Mouse (Mus musculus): ENCODE results near the gene Adk. TPM values are rescaled to one million over a fixed set of nuclear protein-coding genes. Genes with fewer than 3 reads are reported as not detected.

Adk gene
- total and polyA plus RNA-seq, 3 experiments, result 104 to 253 (median 212) TPM

GRCm38 (mm10) chr14:21427369-21427768, 375.0 kb downstream of the Adk start:
- no peaks in the 10 kb centered on the region for H3K36me3 ChIP-seq (ENCODE audit: control insufficient read depth, insufficient read depth, low read length)
- no peaks in the 10 kb centered on the region for H3K4me1 ChIP-seq (ENCODE audit: control insufficient read depth, insufficient read depth, low read length)
- H3K9ac ChIP-seq (ENCODE audit: low read depth, low read length), result no peak overlapping the region
- no peak for DNase-seq
- H3K79me2 ChIP-seq (replicated peaks; ENCODE audit: control insufficient read depth, insufficient read depth, low read length), result no peaks in the 10 kb centered on the region
- intact Hi-C loops (cut with DNase I), result no loop called here
- WGBS, result 74% methylated on average over 7 of the region's 7 CpGs
- H3K4me3 ChIP-seq, result no peak overlapping the region
- no peak overlapping the region for H3K27ac ChIP-seq
- no peak for TF ChIP-seq CTCF (IDR thresholded peaks at IDR 0.05)
- no peak for TF ChIP-seq POLR2A (IDR thresholded peaks at IDR 0.05; ENCODE audit: insufficient read depth, low read depth, low read length)
- no peak for TF ChIP-seq EP300 (IDR thresholded peaks at IDR 0.05; ENCODE audit: insufficient read depth, low read depth, low read length)
- H3K27me3 ChIP-seq (ENCODE audit: control insufficient read depth, insufficient read depth, low read length), result no peaks in the 10 kb centered on the region

DNA sequence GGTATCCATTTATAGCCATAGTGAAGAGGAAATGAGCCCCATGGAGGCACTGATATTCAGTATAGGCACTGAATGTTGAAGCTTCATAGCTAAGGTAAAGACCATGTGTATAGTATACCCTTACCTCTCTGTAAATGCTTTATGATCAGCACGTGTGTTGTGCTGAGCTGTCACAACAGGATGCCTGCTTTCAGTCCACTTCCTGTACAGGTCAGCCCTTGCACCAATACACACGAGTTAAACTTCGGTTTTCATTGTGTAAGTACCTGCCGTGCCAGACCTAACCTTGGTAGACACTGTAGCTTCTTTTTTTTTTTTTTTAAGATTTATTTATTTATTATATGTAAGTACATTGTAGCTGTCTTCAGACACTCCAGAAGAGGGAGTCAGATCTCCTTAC, 381.0 kb downstream of the Adk start:
- intact Hi-C loops (cut with DNase I), result no loop called here
- no peak for DNase-seq
- Histone ChIP-seq H3K27me3 (ENCODE audit: control insufficient read depth, insufficient read depth, low read length) (no peaks in the 10 kb centered on the region), H3K4me1 (ENCODE audit: control insufficient read depth, insufficient read depth, low read length) (peaks cover 2% of the 10 kb centered on the region), H3K9ac (ENCODE audit: low read depth, low read length) (no peak overlapping the region), H3K27ac (no peak overlapping the region), H3K36me3 (ENCODE audit: control insufficient read depth, insufficient read depth, low read length) (no peaks in the 10 kb centered on the region; the same call in 1 of the 2 replicates), H3K4me3 (no peak overlapping the region), H3K79me2 (replicated peaks; ENCODE audit: control insufficient read depth, insufficient read depth, low read length) (no peaks in the 10 kb centered on the region)
- 59% methylated on average over 4 of the region's 4 CpGs for WGBS
- TF ChIP-seq POLR2A (IDR thresholded peaks at IDR 0.05; ENCODE audit: insufficient read depth, low read depth, low read length) (no peak), CTCF (IDR thresholded peaks at IDR 0.05) (no peak), EP300 (IDR thresholded peaks at IDR 0.05; ENCODE audit: insufficient read depth, low read depth, low read length) (no peak)

DNA sequence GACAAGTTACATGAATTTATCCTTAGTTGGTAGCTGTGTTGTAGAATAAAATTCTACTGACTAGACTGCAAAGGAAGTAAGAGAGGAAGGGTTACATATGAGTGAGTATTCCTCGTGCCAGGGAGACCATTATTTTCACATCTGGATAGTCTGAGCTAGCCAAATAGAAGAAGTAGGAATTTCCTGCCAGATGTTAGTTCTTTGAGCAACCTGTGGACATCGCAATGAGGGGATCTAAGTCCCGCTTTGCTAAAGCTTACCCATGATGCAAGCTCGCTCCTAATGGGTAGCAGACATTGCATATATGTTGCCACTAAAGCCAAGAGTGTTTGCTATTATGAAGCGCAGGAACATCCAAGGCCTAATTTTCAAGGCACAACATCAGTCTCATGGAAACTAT, 381.6 kb downstream of the Adk start:
- Histone ChIP-seq H3K27me3 (ENCODE audit: control insufficient read depth, insufficient read depth, low read length) (no peaks in the 10 kb centered on the region), H3K4me3 (no peak overlapping the region), H3K79me2 (replicated peaks; ENCODE audit: control insufficient read depth, insufficient read depth, low read length) (no peaks in the 10 kb centered on the region), H3K27ac (no peak overlapping the region), H3K36me3 (ENCODE audit: control insufficient read depth, insufficient read depth, low read length) (no peaks in the 10 kb centered on the region; the same call in 1 of the 2 replicates), H3K9ac (ENCODE audit: low read depth, low read length) (no peak overlapping the region), H3K4me1 (ENCODE audit: control insufficient read depth, insufficient read depth, low read length) (peaks cover 2% of the 10 kb centered on the region)
- intact Hi-C loops (cut with DNase I), result no loop called here
- WGBS, result 63% methylated on average over 5 of the region's 5 CpGs
- DNase-seq, result no peak
- no peak for TF ChIP-seq CTCF (IDR thresholded peaks at IDR 0.05)
- TF ChIP-seq POLR2A (IDR thresholded peaks at IDR 0.05; ENCODE audit: insufficient read depth, low read depth, low read length), result no peak
- TF ChIP-seq EP300 (IDR thresholded peaks at IDR 0.05; ENCODE audit: insufficient read depth, low read depth, low read length), result no peak

DNA sequence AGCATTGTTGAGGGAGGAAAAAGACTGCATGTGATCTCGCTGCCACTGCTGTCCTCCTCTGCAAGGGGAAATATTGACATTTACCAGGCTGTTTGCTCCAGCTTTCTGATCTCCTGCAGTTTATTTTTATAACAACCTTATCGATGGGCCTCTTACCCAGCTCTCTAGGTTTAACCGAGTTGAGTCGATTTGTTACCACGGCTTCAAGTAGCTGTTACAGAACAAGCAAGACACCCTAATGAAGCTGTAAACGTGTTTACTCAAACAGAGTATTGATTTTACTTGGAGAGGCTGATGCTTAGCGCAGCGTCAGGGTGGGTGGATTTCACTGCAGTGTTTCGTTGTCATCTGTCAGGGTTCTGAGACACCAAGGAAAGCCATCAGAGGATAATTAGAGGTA, 382.3 kb downstream of the Adk start:
- TF ChIP-seq POLR2A (IDR thresholded peaks at IDR 0.05; ENCODE audit: insufficient read depth, low read depth, low read length), result no peak
- TF ChIP-seq EP300 (IDR thresholded peaks at IDR 0.05; ENCODE audit: insufficient read depth, low read depth, low read length), result no peak
- TF ChIP-seq CTCF (IDR thresholded peaks at IDR 0.05), result no peak
- Histone ChIP-seq H3K27me3 (ENCODE audit: control insufficient read depth, insufficient read depth, low read length) (no peaks in the 10 kb centered on the region), H3K36me3 (ENCODE audit: control insufficient read depth, insufficient read depth, low read length) (no peaks in the 10 kb centered on the region; the same call in 1 of the 2 replicates), H3K27ac (peak overlapping the region; percentile 9; the same call in 1 of the 2 replicates), H3K9ac (ENCODE audit: low read depth, low read length) (no peak overlapping the region), H3K4me1 (ENCODE audit: control insufficient read depth, insufficient read depth, low read length) (peaks cover 2% of the 10 kb centered on the region), H3K79me2 (replicated peaks; ENCODE audit: control insufficient read depth, insufficient read depth, low read length) (no peaks in the 10 kb centered on the region), H3K4me3 (no peak overlapping the region)
- no peak for DNase-seq
- 32% methylated on average over 9 of the region's 9 CpGs for WGBS
- intact Hi-C loops (cut with DNase I), result no loop called here

- intact Hi-C loops (cut with DNase I), result no loop called here
- Histone ChIP-seq H3K4me3 (no peak overlapping the region), H3K27ac (no peak overlapping the region), H3K36me3 (ENCODE audit: control insufficient read depth, insufficient read depth, low read length) (no peaks in the 10 kb centered on the region; the same call in 1 of the 2 replicates), H3K4me1 (ENCODE audit: control insufficient read depth, insufficient read depth, low read length) (no peaks in the 10 kb centered on the region), H3K9ac (ENCODE audit: low read depth, low read length) (no peak overlapping the region), H3K79me2 (replicated peaks; ENCODE audit: control insufficient read depth, insufficient read depth, low read length) (no peaks in the 10 kb centered on the region), H3K27me3 (ENCODE audit: control insufficient read depth, insufficient read depth, low read length) (no peaks in the 10 kb centered on the region)
- DNase-seq, result no peak
- 33% methylated on average over 4 of the region's 4 CpGs for WGBS
- TF ChIP-seq POLR2A (IDR thresholded peaks at IDR 0.05; ENCODE audit: insufficient read depth, low read depth, low read length) (no peak), EP300 (IDR thresholded peaks at IDR 0.05; ENCODE audit: insufficient read depth, low read depth, low read length) (no peak), CTCF (IDR thresholded peaks at IDR 0.05) (no peak)
These were observed 387.4 kb downstream of the Adk start for GRCm38 (mm10) chr14:21439785-21440184.

DNA sequence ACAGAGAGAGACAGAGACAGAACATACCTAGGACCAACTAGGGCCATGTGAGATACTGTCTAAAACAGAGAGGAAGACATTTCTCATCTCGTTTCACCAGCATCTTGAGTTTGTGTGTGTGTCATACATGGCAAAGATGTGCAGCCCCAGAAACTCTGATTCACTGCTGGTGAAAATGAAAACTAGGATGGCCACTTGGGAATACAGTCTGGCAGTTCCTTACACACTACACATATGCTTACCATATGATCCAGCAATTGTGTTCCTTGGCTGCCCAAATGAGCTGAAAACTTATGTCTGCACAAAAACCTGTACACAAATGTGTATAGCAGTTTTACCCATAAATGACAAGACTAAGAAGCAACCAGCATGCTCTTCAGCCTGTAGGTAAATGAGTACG, 388.2 kb downstream of the Adk start:
- H3K4me1 ChIP-seq (ENCODE audit: control insufficient read depth, insufficient read depth, low read length), result no peaks in the 10 kb centered on the region
- H3K9ac ChIP-seq (ENCODE audit: low read depth, low read length), result no peak overlapping the region
- TF ChIP-seq EP300 (IDR thresholded peaks at IDR 0.05; ENCODE audit: insufficient read depth, low read depth, low read length), result no peak
- TF ChIP-seq POLR2A (IDR thresholded peaks at IDR 0.05; ENCODE audit: insufficient read depth, low read depth, low read length), result no peak
- TF ChIP-seq CTCF (IDR thresholded peaks at IDR 0.05), result no peak
- H3K79me2 ChIP-seq (replicated peaks; ENCODE audit: control insufficient read depth, insufficient read depth, low read length), result no peaks in the 10 kb centered on the region
- intact Hi-C loops (cut with DNase I), result no loop called here
- no peak overlapping the region for H3K27ac ChIP-seq
- no peaks in the 10 kb centered on the region; the same call in 1 of the 2 replicates for H3K36me3 ChIP-seq (ENCODE audit: control insufficient read depth, insufficient read depth, low read length)
- H3K4me3 ChIP-seq, result no peak overlapping the region
- DNase-seq, result no peak
- H3K27me3 ChIP-seq (ENCODE audit: control insufficient read depth, insufficient read depth, low read length), result no peaks in the 10 kb centered on the region
- 93% methylated on average over 2 of the region's 2 CpGs for WGBS

Data from heart, adult 2 months (tissue).